Mouse (Mus musculus) heart, embryonic 13.5 days (tissue): ENCODE results near the gene Tgfbr3. TPM values are rescaled to one million over a fixed set of nuclear protein-coding genes. Genes with fewer than 3 reads are reported as not detected.

Experiments used
- ATAC-seq: fragments of 200-750 bp; cut with Nextera tagmentation; 2 replicates; pipeline ENCODE4 v1.8.0; 2017; ENCODE audit warnings: moderate TSS enrichment; ENCODE audit not compliant: insufficient number of reproducible peaks, low FRiP score, low TSS enrichment; ENCODE audit errors: extremely low read depth
- H3K27ac ChIP-seq: fragments of 300-500 bp; sonication (generic); replicated peaks from 2 replicates; pipeline ENCODE4 v1.5.1; 2015; ENCODE audit warnings: moderate library complexity, mild to moderate bottlenecking, inconsistent platforms
- H3K27me3 ChIP-seq: fragments of 300-500 bp; sonication (generic); replicated peaks from 2 replicates; pipeline ENCODE4 v1.6.1; 2015; ENCODE audit warnings: mild to moderate bottlenecking, inconsistent platforms
- H3K36me3 ChIP-seq: fragments of 300-500 bp; sonication (generic); 2 replicates; pipeline ENCODE4 v1.6.1; 2015; ENCODE audit warnings: mild to moderate bottlenecking, inconsistent platforms
- H3K4me1 ChIP-seq: fragments of 300-500 bp; sonication (generic); 2 replicates; pipeline ENCODE4 v1.6.1; 2015; ENCODE audit warnings: inconsistent platforms
- H3K4me2 ChIP-seq: fragments of 300-500 bp; sonication (generic); 2 replicates; pipeline ENCODE4 v1.6.1; 2015; ENCODE audit warnings: inconsistent platforms, mild to moderate bottlenecking, moderate library complexity
- H3K4me3 ChIP-seq: fragments of 300-500 bp; sonication (generic); 2 replicates; pipeline ENCODE4 v1.5.1; 2015; ENCODE audit warnings: moderate library complexity, mild to moderate bottlenecking, inconsistent platforms
- H3K9ac ChIP-seq: fragments of 300-500 bp; sonication (generic); 2 replicates; pipeline ENCODE4 v1.6.1; 2015; ENCODE audit warnings: inconsistent platforms, mild to moderate bottlenecking, moderate library complexity
- H3K9me3 ChIP-seq: fragments of 300-500 bp; sonication (generic); 2 replicates; pipeline ENCODE4 v1.6.1; 2016; ENCODE audit warnings: inconsistent platforms
- WGBS: fragments of 180-500 bp; shearing (Covaris S2); methylation state at CpG from one replicate; pipeline ENCODE4 v1.1.7; 2015; ENCODE audit warnings: mixed read lengths; 5-methylcytosine and 5-hydroxymethylcytosine counted together
- polyA plus RNA-seq: library from polyadenylated mRNA; unstranded; fragments of >200 nt; fragmentation: Nextera tagmentation; extraction: Ambion mirVana; gene quantifications from 2 replicates; pipeline ENCODE4 v1.2.1, GENCODE M21; 2015

Tgfbr3 gene
- polyA plus RNA-seq, 1 experiment from 2014 or later = 19.1 TPM

DNA sequence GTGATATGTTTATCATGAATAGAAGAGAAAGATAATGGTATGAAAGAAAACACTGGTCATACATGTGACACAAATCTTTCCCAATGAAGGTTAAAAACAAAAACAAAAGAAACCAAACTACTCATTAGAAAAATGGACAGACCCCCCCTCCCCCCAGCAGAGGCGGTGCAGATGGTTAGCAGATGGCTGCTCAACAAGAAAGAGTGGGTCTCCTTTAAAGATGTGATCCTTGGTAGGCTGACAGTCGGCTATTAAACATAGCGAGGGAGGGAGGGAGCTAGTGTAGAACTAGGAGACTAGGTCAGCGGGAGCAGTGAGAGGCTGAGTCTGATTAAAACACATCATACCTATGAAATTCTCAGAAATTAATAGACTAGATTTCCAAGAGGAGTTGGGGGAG, 186.5 kb downstream of the Tgfbr3 start:
- ATAC-seq = no peak
- Histone ChIP-seq H3K9me3 (no peaks in the 10 kb centered on the region), H3K27me3 (no peaks in the 10 kb centered on the region), H3K9ac (no peak overlapping the region), H3K4me3 (no peak overlapping the region), H3K36me3 (peaks cover 4% of the 10 kb centered on the region), H3K27ac (no peak overlapping the region), H3K4me2 (no peak overlapping the region), H3K4me1 (peaks cover 22% of the 10 kb centered on the region)
- WGBS = 67% methylated on average over 4 of the region's 4 CpGs

DNA sequence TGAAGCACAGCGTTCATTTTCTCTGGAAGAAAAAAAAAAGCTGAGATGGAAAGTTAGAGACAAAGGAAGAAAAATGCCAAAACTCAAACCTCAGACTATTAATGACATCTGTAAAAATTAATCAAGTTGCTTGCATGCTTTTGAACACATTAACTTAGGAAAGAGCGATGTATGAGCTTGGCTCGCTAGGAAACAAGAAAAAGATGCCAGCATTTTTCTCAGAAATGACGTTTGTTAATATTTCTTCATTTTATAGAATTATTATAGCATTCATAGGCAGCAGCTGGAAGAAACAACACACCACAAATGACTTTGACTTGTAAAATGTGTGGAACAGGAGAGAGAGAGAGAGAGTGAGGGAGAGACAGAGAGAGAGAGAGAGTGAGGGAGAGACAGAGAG, 187.7 kb downstream of the Tgfbr3 start:
- Histone ChIP-seq H3K27ac (no peak overlapping the region), H3K4me1 (peaks cover 18% of the 10 kb centered on the region), H3K9ac (no peak overlapping the region), H3K27me3 (no peaks in the 10 kb centered on the region), H3K4me3 (no peak overlapping the region), H3K4me2 (no peak overlapping the region), H3K36me3 (no peaks in the 10 kb centered on the region; the same call in 1 of the 2 replicates), H3K9me3 (no peaks in the 10 kb centered on the region)
- 77% methylated on average over 4 of the region's 4 CpGs for WGBS
- ATAC-seq = no peak

DNA sequence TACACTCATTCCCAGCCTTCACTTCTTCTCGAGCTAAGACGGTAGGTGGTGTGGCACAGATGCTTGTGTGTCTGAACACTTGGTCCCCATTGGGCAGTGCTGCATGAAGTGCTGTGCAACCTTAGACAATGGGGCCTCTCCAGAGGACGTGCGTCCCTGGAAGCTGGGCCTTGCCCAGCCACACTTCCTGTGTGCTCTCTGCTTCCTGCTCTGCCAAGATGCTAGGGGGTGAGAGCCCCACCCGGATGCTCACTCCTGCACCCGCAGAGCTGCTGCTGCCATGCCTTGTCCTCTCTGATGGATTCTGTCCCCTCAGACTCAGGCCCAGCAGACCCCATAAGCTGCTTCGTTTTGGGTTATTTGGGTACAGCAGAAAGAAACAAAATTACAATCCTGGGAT, 188.3 kb downstream of the Tgfbr3 start:
- Histone ChIP-seq H3K9me3 (no peaks in the 10 kb centered on the region), H3K4me3 (no peak overlapping the region), H3K27me3 (0 out of 2 replicates have a peak, but pooled peaks cover 3% of the 10 kb centered on the region), H3K4me2 (no peak overlapping the region), H3K4me1 (peaks cover 18% of the 10 kb centered on the region), H3K36me3 (no peaks in the 10 kb centered on the region; the same call in 1 of the 2 replicates), H3K9ac (no peak overlapping the region), H3K27ac (no peak overlapping the region)
- no peak for ATAC-seq
- 64% methylated on average over 7 of the region's 7 CpGs for WGBS

DNA sequence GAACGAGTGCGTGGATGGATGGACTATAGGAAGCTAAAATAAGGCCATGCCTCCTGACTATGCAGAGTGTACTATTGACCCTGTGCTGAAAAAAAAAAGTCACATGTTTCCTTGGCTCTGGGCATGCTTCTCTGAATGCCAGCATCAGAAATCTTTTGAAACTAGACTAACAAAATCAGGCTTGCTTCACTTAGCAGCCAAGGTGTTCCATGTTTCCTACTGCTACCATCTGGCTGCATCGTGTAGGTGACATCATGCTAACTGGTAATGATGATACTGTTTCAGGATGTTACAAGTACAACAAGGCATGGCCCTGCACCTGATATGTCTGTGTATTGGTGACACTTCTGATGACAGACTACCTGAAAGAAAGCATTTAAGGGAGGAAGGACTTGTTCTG, 189.8 kb downstream of the Tgfbr3 start:
- Histone ChIP-seq H3K27me3 (peaks cover 7% of the 10 kb centered on the region; the same call in 1 of the 2 replicates), H3K36me3 (no peaks in the 10 kb centered on the region), H3K4me3 (no peak overlapping the region), H3K4me2 (no peak overlapping the region), H3K9ac (no peak overlapping the region), H3K27ac (0 out of 2 replicates have a peak overlapping the region, but pooled peaks have one; percentile 5), H3K9me3 (no peaks in the 10 kb centered on the region), H3K4me1 (peaks cover 28% of the 10 kb centered on the region)
- ATAC-seq = no peak
- WGBS = 82% methylated on average over 3 of the region's 3 CpGs

DNA sequence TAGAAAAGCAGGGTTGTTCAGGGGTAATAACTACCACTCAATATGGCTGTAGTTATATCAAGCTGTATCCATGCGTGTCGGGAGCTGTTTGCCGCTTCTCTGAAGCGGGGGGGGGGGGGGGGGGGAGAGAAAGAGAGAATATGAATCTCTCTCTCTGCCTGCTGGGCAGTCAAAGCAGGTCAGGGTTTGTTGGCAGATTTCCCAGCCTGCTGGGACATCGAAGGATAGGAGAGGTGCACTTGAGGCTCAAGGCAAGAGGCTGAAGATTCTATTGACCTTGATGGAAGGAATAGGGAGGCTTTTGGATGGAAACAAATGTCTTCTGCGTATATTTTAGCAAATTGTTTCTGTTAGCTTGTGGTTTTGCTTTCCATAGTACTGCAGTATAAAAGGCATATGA, 190.4 kb downstream of the Tgfbr3 start:
- Histone ChIP-seq H3K27me3 (peaks cover 7% of the 10 kb centered on the region; the same call in 1 of the 2 replicates), H3K4me2 (no peak overlapping the region), H3K9ac (no peak overlapping the region), H3K27ac (0 out of 2 replicates have a peak overlapping the region, but pooled peaks have one; percentile 5), H3K4me1 (peaks cover 33% of the 10 kb centered on the region), H3K4me3 (no peak overlapping the region), H3K9me3 (no peaks in the 10 kb centered on the region), H3K36me3 (no peaks in the 10 kb centered on the region)
- whole genome bisulfite sequencing = 38% methylated on average over 5 of the region's 6 CpGs
- ATAC-seq = no peak

DNA sequence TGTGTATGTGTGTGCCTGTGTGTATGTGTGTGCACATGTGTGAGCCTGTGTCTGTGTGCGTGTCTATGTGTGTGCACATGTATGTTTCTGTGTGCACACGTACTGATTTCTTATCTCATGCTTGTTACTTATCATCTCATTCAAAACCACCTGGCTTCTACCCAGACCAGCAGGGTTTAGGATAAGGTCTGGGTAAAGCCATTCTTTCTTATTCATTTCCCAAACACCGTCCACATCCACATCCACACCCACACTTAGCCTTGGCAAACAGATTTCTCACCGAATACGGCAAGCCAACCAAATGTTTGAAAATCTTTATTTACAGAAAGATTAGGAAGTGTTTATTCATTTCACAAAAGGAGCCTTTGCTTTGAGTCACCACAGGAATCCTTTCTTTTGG, 191.4 kb downstream of the Tgfbr3 start:
- no peak overlapping the region for H3K4me2 ChIP-seq
- H3K4me1 ChIP-seq = peaks cover 38% of the 10 kb centered on the region
- no peak overlapping the region for H3K4me3 ChIP-seq
- 63% methylated on average over 5 of the region's 5 CpGs for WGBS
- ATAC-seq = no peak
- peaks cover 7% of the 10 kb centered on the region; the same call in 1 of the 2 replicates for H3K27me3 ChIP-seq
- no peak overlapping the region for H3K9ac ChIP-seq
- H3K36me3 ChIP-seq = no peaks in the 10 kb centered on the region
- no peaks in the 10 kb centered on the region for H3K9me3 ChIP-seq
- no peak overlapping the region for H3K27ac ChIP-seq

DNA sequence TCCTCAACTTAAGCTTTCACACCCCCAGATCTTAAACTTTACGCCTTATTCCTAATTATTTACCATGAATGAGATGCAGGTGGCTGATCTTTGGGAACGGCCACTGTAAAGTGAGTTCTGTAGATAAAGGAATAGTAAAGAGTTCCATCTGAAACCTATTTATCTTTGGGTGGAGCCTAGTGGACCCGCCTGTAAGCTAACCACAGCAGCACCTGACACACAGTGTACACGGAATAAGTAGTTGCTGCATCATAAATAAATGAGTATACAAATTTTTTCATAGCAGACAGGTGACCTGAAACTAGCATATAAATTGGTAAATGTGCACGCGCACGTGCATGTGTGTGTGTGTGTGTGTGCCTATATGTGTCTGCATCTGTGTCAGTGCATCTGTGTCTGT, 192.1 kb downstream of the Tgfbr3 start:
- Histone ChIP-seq H3K4me2 (no peak overlapping the region), H3K9ac (no peak overlapping the region), H3K27me3 (peaks cover 7% of the 10 kb centered on the region; the same call in 1 of the 2 replicates), H3K9me3 (no peaks in the 10 kb centered on the region), H3K27ac (no peak overlapping the region), H3K4me3 (no peak overlapping the region), H3K4me1 (peaks cover 45% of the 10 kb centered on the region), H3K36me3 (no peaks in the 10 kb centered on the region)
- ATAC-seq = no peak
- WGBS = 82% methylated on average over 7 of the region's 7 CpGs

DNA sequence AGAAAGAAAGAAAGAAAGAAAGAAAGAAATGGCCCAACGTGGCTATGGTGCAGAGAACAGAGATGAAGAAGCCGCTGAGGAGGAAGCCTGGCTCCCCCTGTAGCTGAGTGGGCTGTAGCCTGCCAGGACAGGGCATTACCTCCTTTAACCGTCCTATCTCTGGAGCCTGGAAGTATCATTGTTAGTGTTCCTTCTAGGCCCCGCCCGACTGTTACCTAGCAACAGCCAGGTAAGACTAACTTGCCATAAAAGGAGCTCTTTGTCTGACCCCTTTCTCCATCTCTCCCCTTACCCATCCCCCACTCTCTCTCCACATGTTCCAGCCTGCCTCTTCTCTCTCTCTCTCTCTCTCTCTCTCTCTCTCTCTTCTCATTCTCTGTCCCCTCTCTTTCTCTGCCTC, 195.2 kb downstream of the Tgfbr3 start:
- no peak; the same call in 1 of the 2 replicates for ATAC-seq
- H3K36me3 ChIP-seq = no peaks in the 10 kb centered on the region

DNA sequence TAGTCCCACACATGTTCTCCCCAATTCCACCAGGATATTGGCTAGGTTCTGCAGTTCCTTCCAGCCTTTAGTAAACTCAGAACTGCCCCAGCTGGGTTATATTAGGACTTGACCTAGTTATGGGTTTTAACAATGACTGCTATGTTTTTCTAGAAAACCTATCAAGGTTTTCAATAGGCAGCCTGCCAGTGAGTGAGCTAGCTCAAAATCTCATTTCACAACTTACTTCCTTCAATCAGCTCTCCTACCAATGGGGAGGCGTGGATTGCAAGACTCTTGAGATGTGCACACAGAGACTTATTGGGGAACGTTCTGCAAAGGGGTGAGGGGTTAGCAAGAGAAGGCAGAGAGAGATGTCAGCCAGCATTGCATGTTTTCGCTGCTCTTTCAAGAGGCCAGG, 196.2 kb downstream of the Tgfbr3 start:
- no peak for ATAC-seq
- no peaks in the 10 kb centered on the region for H3K9me3 ChIP-seq
- peaks cover 48% of the 10 kb centered on the region for H3K4me1 ChIP-seq
- H3K27ac ChIP-seq = no peak overlapping the region
- H3K4me2 ChIP-seq = no peak overlapping the region
- H3K27me3 ChIP-seq = peaks cover 7% of the 10 kb centered on the region; the same call in 1 of the 2 replicates
- no peaks in the 10 kb centered on the region for H3K36me3 ChIP-seq
- WGBS = 58% methylated on average over 3 of the region's 3 CpGs
- H3K9ac ChIP-seq = no peak overlapping the region
- no peak overlapping the region for H3K4me3 ChIP-seq

More for the DNA sequence above, 195.2 kb downstream of the Tgfbr3 start:
- Histone ChIP-seq H3K9me3 (no peaks in the 10 kb centered on the region), H3K4me3 (no peak overlapping the region), H3K9ac (no peak overlapping the region), H3K4me2 (no peak overlapping the region), H3K27ac (no peak overlapping the region), H3K27me3 (peaks cover 7% of the 10 kb centered on the region; the same call in 1 of the 2 replicates), H3K4me1 (peaks cover 44% of the 10 kb centered on the region)
- WGBS = 41% methylated on average over 5 of the region's 5 CpGs

DNA sequence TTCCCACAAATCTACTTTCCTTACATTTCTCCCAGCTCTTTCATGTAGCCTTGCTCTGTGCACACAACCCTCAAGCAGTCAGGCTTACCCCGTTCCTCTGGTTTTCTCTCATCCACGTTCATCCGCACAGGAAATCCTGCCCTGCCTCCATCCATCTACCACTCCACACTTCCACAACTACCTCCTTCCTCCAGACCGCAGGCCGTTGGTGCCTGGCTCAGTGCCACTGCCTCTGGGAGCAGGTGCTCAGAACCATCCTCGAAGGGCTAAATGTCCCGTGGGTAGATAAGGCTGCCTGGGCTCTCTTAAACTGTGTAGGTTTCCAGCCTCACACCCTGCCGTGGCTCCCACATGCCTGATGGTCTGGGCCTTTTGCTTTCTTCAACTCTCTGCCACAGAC, 197.3 kb downstream of the Tgfbr3 start:
- ATAC-seq = no peak
- Histone ChIP-seq H3K27me3 (peaks cover 7% of the 10 kb centered on the region; the same call in 1 of the 2 replicates), H3K9ac (no peak overlapping the region; the same call in 1 of the 2 replicates), H3K4me2 (no peak overlapping the region), H3K4me1 (peaks cover 59% of the 10 kb centered on the region), H3K27ac (peak overlapping the region; percentile 39; the same call in 1 of the 2 replicates), H3K4me3 (no peak overlapping the region), H3K36me3 (no peaks in the 10 kb centered on the region), H3K9me3 (no peaks in the 10 kb centered on the region)
- 24% methylated on average over 8 of the region's 8 CpGs for WGBS

DNA sequence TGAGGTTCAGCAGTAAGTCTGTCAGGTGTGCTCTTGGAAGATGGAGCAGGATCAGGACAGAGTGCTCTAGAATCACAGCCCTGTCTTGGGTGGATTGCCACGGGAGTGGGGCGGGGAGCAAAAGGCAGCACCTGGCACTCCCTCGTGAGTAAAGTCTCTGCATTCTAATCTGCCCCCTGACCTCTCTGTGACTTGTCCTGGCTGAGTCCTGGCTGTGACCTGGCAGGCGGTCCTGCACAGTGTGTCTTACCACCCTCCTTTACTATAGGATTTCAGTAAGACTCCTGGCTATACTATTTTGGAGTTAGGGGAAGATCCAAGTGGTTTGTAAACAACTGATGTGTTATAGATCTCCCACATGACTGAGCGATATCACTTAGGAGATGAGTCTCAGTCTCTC, 199.5 kb downstream of the Tgfbr3 start:
- WGBS = 52% methylated on average over 5 of the region's 5 CpGs
- Histone ChIP-seq H3K4me1 (peaks cover 57% of the 10 kb centered on the region), H3K27me3 (peaks cover 1% of the 10 kb centered on the region; the same call in 1 of the 2 replicates), H3K36me3 (no peaks in the 10 kb centered on the region), H3K27ac (no peak overlapping the region), H3K4me2 (no peak overlapping the region), H3K9ac (no peak overlapping the region), H3K4me3 (no peak overlapping the region), H3K9me3 (no peaks in the 10 kb centered on the region)
- ATAC-seq = no peak
